Mouse (Mus musculus): ENCODE results near the gene Ccdc60. TPM values are rescaled to one million over a fixed set of nuclear protein-coding genes. Genes with fewer than 3 reads are reported as not detected.
"Not testable (repeated sequence)": the region's sequence is repeated elsewhere in the genome, so short reads cannot be mapped to it uniquely, and the experiment has no call there.

Ccdc60 gene
- polyA plus RNA-seq, 1 experiment from 2014 or later = 2.7 TPM

GRCm38 (mm10) chr5:116191596-116191995, 97.2 kb downstream of the Ccdc60 start:
- H3K4me1 ChIP-seq (ENCODE audit: control insufficient read depth, insufficient read depth, low read length) = no peaks in the 10 kb centered on the region
- no peak overlapping the region for H3K27ac ChIP-seq (ENCODE audit: low read length)
- no peak overlapping the region for H3K9ac ChIP-seq (ENCODE audit: low read length)
- no peaks in the 10 kb centered on the region for H3K9me3 ChIP-seq (replicated peaks; ENCODE audit: control insufficient read depth, low read length)
- no peaks in the 10 kb centered on the region for H3K27me3 ChIP-seq (ENCODE audit: control insufficient read depth, insufficient read depth, low read length)
- WGBS = 87% methylated on average over 3 of the region's 3 CpGs
- no peak overlapping the region for H3K4me2 ChIP-seq (ENCODE audit: low read depth, low read length)
- no peaks in the 10 kb centered on the region for H3K36me3 ChIP-seq (ENCODE audit: control insufficient read depth, insufficient read depth, low read length)
- no peak for ATAC-seq (ENCODE audit: insufficient read depth, low FRiP score)
- H3K4me3 ChIP-seq (replicated peaks; ENCODE audit: low read length) = no peak overlapping the region

DNA sequence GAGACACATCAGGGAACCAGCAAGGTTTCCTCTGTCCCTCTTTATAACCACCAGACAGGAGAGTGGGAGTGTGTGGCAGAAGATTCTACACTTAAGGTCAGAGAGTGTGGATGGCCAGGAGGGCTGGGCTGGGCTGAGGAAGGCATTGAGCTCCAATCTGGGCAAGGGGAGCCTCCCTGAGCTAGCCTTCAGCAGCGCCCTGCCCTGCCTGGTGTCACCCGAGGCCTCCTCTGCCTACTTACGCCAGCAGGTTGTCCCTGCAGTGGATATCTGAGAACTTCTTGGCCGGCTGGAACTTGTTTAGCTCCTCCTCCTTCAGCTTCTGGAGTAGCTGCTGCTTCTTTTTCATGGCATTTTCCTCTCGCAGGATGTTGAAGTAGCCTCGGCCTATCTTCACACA, 99.0 kb downstream of the Ccdc60 start:
- Histone ChIP-seq H3K9ac (ENCODE audit: low read length) (no peak overlapping the region), H3K4me1 (ENCODE audit: control insufficient read depth, insufficient read depth, low read length) (no peaks in the 10 kb centered on the region), H3K36me3 (ENCODE audit: control insufficient read depth, insufficient read depth, low read length) (no peaks in the 10 kb centered on the region), H3K9me3 (replicated peaks; ENCODE audit: control insufficient read depth, low read length) (no peaks in the 10 kb centered on the region), H3K4me3 (replicated peaks; ENCODE audit: low read length) (no peak overlapping the region), H3K27ac (ENCODE audit: low read length) (no peak overlapping the region), H3K27me3 (ENCODE audit: control insufficient read depth, insufficient read depth, low read length) (no peaks in the 10 kb centered on the region), H3K4me2 (ENCODE audit: low read depth, low read length) (no peak overlapping the region)
- ATAC-seq (ENCODE audit: insufficient read depth, low FRiP score) = no peak
- 26% methylated on average over 6 of the region's 6 CpGs for WGBS

- no peak overlapping the region for H3K27ac ChIP-seq (ENCODE audit: low read length)
- no peak for ATAC-seq (ENCODE audit: insufficient read depth, low FRiP score)
- 17% methylated on average over 13 of the region's 13 CpGs for WGBS
- H3K4me1 ChIP-seq (ENCODE audit: control insufficient read depth, insufficient read depth, low read length) = no peaks in the 10 kb centered on the region
- no peaks in the 10 kb centered on the region for H3K27me3 ChIP-seq (ENCODE audit: control insufficient read depth, insufficient read depth, low read length)
- H3K4me3 ChIP-seq (replicated peaks; ENCODE audit: low read length) = no peak overlapping the region
- H3K9ac ChIP-seq (ENCODE audit: low read length) = no peak overlapping the region
- H3K4me2 ChIP-seq (ENCODE audit: low read depth, low read length) = no peak overlapping the region
- H3K9me3 ChIP-seq (replicated peaks; ENCODE audit: control insufficient read depth, low read length) = no peaks in the 10 kb centered on the region
- no peaks in the 10 kb centered on the region for H3K36me3 ChIP-seq (ENCODE audit: control insufficient read depth, insufficient read depth, low read length)
Observed at GRCm38 (mm10) chr5:116180594-116180993, 108.2 kb downstream of the Ccdc60 start.

- Histone ChIP-seq H3K4me3 (replicated peaks; ENCODE audit: low read length) (no peak overlapping the region), H3K9ac (ENCODE audit: low read length) (no peak overlapping the region), H3K4me1 (ENCODE audit: control insufficient read depth, insufficient read depth, low read length) (no peaks in the 10 kb centered on the region), H3K9me3 (replicated peaks; ENCODE audit: control insufficient read depth, low read length) (peaks cover 4% of the 10 kb centered on the region; the same call in 1 of the 2 replicates), H3K27me3 (ENCODE audit: control insufficient read depth, insufficient read depth, low read length) (no peaks in the 10 kb centered on the region), H3K27ac (ENCODE audit: low read length) (no peak overlapping the region), H3K36me3 (ENCODE audit: control insufficient read depth, insufficient read depth, low read length) (no peaks in the 10 kb centered on the region), H3K4me2 (ENCODE audit: low read depth, low read length) (no peak overlapping the region)
- ATAC-seq (ENCODE audit: insufficient read depth, low FRiP score) = no peak
- 88% methylated on average over 6 of the region's 6 CpGs for WGBS
Observed at GRCm38 (mm10) chr5:116171721-116172120, 117.1 kb downstream of the Ccdc60 start.

DNA sequence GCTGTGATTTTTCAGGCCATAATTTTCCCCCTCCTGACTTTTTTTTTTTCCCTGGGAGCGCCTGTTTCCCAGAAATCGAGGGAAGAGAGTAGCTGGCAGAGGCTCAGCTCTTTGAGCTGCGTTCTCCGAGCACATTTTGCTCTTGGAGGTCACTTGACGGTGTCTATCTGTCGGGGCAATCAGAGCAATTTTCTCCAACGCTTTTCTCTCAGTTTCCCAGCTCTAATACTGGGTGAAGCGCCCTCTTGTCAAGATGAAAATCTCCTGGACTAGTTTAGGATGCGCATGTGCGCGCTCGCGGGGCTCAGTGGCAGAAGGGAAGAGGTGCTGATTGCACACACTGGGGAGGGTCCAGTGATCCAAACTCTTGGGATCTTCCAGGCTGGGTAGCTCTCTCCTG, 121.8 kb downstream of the Ccdc60 start:
- 71% methylated on average over 13 of the region's 13 CpGs for WGBS
- no peaks in the 10 kb centered on the region for H3K4me1 ChIP-seq (ENCODE audit: control insufficient read depth, insufficient read depth, low read length)
- H3K27me3 ChIP-seq (ENCODE audit: control insufficient read depth, insufficient read depth, low read length) = no peaks in the 10 kb centered on the region
- H3K9me3 ChIP-seq (replicated peaks; ENCODE audit: control insufficient read depth, low read length) = peaks cover 3% of the 10 kb centered on the region; the same call in 1 of the 2 replicates
- ATAC-seq (ENCODE audit: insufficient read depth, low FRiP score) = no peak
- no peak overlapping the region for H3K27ac ChIP-seq (ENCODE audit: low read length)
- no peak overlapping the region for H3K4me2 ChIP-seq (ENCODE audit: low read depth, low read length)
- H3K4me3 ChIP-seq (replicated peaks; ENCODE audit: low read length) = no peak overlapping the region
- no peak overlapping the region for H3K9ac ChIP-seq (ENCODE audit: low read length)
- H3K36me3 ChIP-seq (ENCODE audit: control insufficient read depth, insufficient read depth, low read length) = no peaks in the 10 kb centered on the region

DNA sequence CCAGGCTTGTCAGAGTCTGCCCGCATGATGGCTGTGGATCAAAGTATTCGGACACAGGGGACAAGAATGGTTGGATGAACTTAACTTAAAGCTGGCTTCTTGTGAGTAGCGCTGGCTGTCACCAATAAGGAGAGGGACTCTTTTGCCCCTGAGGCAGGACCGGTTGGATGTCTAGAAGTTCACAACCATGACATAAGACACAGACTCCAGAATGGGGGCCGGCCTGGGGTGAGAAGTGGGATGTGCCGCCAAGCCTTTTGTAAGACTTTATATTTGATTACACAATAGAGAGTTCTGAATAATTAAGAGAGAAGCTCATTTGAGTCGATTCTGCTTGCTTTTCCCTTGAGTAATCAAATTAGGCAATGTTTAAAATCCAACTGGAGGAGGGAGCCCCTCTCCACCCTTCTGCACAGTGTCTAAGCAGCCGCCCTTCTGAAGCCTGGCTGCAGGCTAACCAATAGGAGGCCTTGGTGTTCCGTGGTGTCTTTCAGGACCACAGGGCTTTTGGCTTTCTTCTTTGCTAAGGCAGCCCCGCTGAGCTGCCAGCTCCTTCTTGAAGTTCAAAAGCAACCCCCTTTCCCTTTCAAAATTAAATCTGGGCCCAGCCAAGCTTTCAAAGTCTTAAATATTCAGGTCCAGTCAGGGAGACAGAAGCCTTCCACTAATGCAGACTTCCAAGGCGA, 123.4 kb downstream of the Ccdc60 start:
- 61% methylated on average over 11 of the region's 11 CpGs for WGBS
- ATAC-seq (ENCODE audit: insufficient read depth, low FRiP score) = no peak

GRCm38 (mm10) chr5:116154811-116155210, 134.0 kb downstream of the Ccdc60 start:
- Histone ChIP-seq H3K27ac (ENCODE audit: low read length) (no peak overlapping the region), H3K36me3 (ENCODE audit: control insufficient read depth, insufficient read depth, low read length) (no peaks in the 10 kb centered on the region), H3K4me3 (replicated peaks; ENCODE audit: low read length) (no peak overlapping the region), H3K4me2 (ENCODE audit: low read depth, low read length) (no peak overlapping the region), H3K4me1 (ENCODE audit: control insufficient read depth, insufficient read depth, low read length) (no peaks in the 10 kb centered on the region), H3K27me3 (ENCODE audit: control insufficient read depth, insufficient read depth, low read length) (no peaks in the 10 kb centered on the region), H3K9me3 (replicated peaks; ENCODE audit: control insufficient read depth, low read length) (no peaks in the 10 kb centered on the region), H3K9ac (ENCODE audit: low read length) (no peak overlapping the region)
- ATAC-seq (ENCODE audit: insufficient read depth, low FRiP score) = no peak
- WGBS = 11% methylated on average over 2 of the region's 2 CpGs

More for the DNA sequence above, 123.4 kb downstream of the Ccdc60 start:
- H3K4me1 ChIP-seq (ENCODE audit: control insufficient read depth, insufficient read depth, low read length) = no peaks in the 10 kb centered on the region
- H3K9me3 ChIP-seq (replicated peaks; ENCODE audit: control insufficient read depth, low read length) = no peaks in the 10 kb centered on the region
- H3K9ac ChIP-seq (ENCODE audit: low read length) = no peak overlapping the region
- H3K36me3 ChIP-seq (ENCODE audit: control insufficient read depth, insufficient read depth, low read length) = no peaks in the 10 kb centered on the region
- no peak overlapping the region for H3K4me3 ChIP-seq (replicated peaks; ENCODE audit: low read length)
- no peak overlapping the region for H3K27ac ChIP-seq (ENCODE audit: low read length)
- H3K27me3 ChIP-seq (ENCODE audit: control insufficient read depth, insufficient read depth, low read length) = no peaks in the 10 kb centered on the region
- no peak overlapping the region for H3K4me2 ChIP-seq (ENCODE audit: low read depth, low read length)

- H3K4me3 ChIP-seq (replicated peaks; ENCODE audit: low read length); H3K9ac ChIP-seq (ENCODE audit: low read length); ATAC-seq (ENCODE audit: insufficient read depth, low FRiP score); H3K36me3 ChIP-seq (ENCODE audit: control insufficient read depth, insufficient read depth, low read length); H3K27ac ChIP-seq (ENCODE audit: low read length); H3K4me1 ChIP-seq (ENCODE audit: control insufficient read depth, insufficient read depth, low read length); H3K9me3 ChIP-seq (replicated peaks; ENCODE audit: control insufficient read depth, low read length); H3K4me2 ChIP-seq (ENCODE audit: low read depth, low read length); H3K27me3 ChIP-seq (ENCODE audit: control insufficient read depth, insufficient read depth, low read length): not testable (repeated sequence)
Observed at GRCm38 (mm10) chr5:116146446-116146845, 142.3 kb downstream of the Ccdc60 start.

GRCm38 (mm10) chr5:116144711-116145110, 144.1 kb downstream of the Ccdc60 start:
- no peaks in the 10 kb centered on the region for H3K4me1 ChIP-seq (ENCODE audit: control insufficient read depth, insufficient read depth, low read length)
- no peak overlapping the region for H3K4me3 ChIP-seq (replicated peaks; ENCODE audit: low read length)
- H3K36me3 ChIP-seq (ENCODE audit: control insufficient read depth, insufficient read depth, low read length) = no peaks in the 10 kb centered on the region
- no peak overlapping the region for H3K27ac ChIP-seq (ENCODE audit: low read length)
- no peaks in the 10 kb centered on the region for H3K9me3 ChIP-seq (replicated peaks; ENCODE audit: control insufficient read depth, low read length)
- no peak for ATAC-seq (ENCODE audit: insufficient read depth, low FRiP score)
- 62% methylated on average over 12 of the region's 12 CpGs for WGBS
- H3K4me2 ChIP-seq (ENCODE audit: low read depth, low read length) = no peak overlapping the region
- H3K27me3 ChIP-seq (ENCODE audit: control insufficient read depth, insufficient read depth, low read length) = no peaks in the 10 kb centered on the region; the same call in 1 of the 2 replicates
- no peak overlapping the region for H3K9ac ChIP-seq (ENCODE audit: low read length)

Data from stomach, embryonic 16.5 days (tissue).